Mouse (Mus musculus) heart, embryonic 15.5 days (tissue): ENCODE data around the gene Xbp1. TPM values are rescaled to one million over a fixed set of nuclear protein-coding genes. Genes with fewer than 3 reads are reported as not detected.

Experiments used
- ATAC-seq: fragments of 200-750 bp; cut with Nextera tagmentation; replicated peaks from 2 replicates; pipeline ENCODE4 v1.8.0; 2017; ENCODE audit warnings: low read depth, moderate TSS enrichment; ENCODE audit not compliant: insufficient number of reproducible peaks, insufficient read depth, low FRiP score
- H3K27ac ChIP-seq: fragments of 300-500 bp; sonication (generic); 2 replicates; pipeline ENCODE4 v1.5.1; 2015; ENCODE audit warnings: mild to moderate bottlenecking, inconsistent platforms
- H3K27me3 ChIP-seq: fragments of 300-500 bp; sonication (generic); 2 replicates; pipeline ENCODE4 v1.6.1; 2015; ENCODE audit warnings: inconsistent platforms
- H3K36me3 ChIP-seq: fragments of 300-500 bp; sonication (generic); 2 replicates; pipeline ENCODE4 v1.6.1; 2015; ENCODE audit warnings: mild to moderate bottlenecking, inconsistent platforms
- H3K4me1 ChIP-seq: fragments of 300-500 bp; sonication (generic); replicated peaks from 2 replicates; pipeline ENCODE4 v1.6.1; 2015; ENCODE audit warnings: inconsistent platforms
- H3K4me2 ChIP-seq: fragments of 300-500 bp; sonication (generic); 2 replicates; pipeline ENCODE4 v1.6.1; 2015; ENCODE audit warnings: inconsistent platforms, mild to moderate bottlenecking, moderate library complexity
- H3K4me3 ChIP-seq: fragments of 300-500 bp; sonication (generic); 2 replicates; pipeline ENCODE4 v1.5.1; 2015; ENCODE audit warnings: mild to moderate bottlenecking, inconsistent platforms
- H3K9ac ChIP-seq: fragments of 300-500 bp; sonication (generic); 2 replicates; pipeline ENCODE4 v1.6.1; 2015; ENCODE audit warnings: mild to moderate bottlenecking, inconsistent platforms
- H3K9me3 ChIP-seq: fragments of 300-500 bp; sonication (generic); replicated peaks from 2 replicates; pipeline ENCODE4 v1.6.1; 2016; ENCODE audit warnings: inconsistent platforms
- WGBS: fragments of 180-500 bp; shearing (Covaris S2); methylation state at CpG from one replicate; pipeline ENCODE4 v1.1.7; 2015; ENCODE audit warnings: mixed read lengths; 5-methylcytosine and 5-hydroxymethylcytosine counted together
- polyA plus RNA-seq: library from polyadenylated mRNA; unstranded; fragments of >200 nt; fragmentation: Nextera tagmentation; extraction: Ambion mirVana; gene quantifications from 2 replicates; pipeline ENCODE4 v1.2.1, GENCODE M21; 2015

The Xbp1 gene
- polyA plus RNA-seq, 1 experiment from 2014 or later: 124 TPM

DNA sequence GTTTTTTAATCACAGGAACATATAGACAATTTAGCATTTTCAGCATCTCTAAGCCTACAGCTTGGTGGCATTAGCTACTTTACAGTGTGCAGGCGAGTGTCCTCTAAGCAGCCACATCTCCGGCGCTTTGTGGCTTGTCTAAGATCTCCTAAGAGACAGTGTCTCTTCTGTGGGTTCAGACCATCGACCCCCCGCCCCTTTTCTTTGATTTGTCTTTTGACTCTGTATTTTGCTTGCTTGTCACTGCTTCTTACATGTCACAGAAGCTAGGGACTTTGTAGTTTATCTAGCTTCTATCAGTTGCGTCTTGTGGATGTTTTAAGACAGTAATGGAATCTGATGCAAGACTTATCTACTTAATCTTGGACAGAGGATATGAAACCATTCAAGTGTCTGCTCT, 3.1 kb upstream of the Xbp1 start:
- Histone ChIP-seq H3K27ac (no peak overlapping the region), H3K27me3 (no peaks in the 10 kb centered on the region), H3K4me1 (peaks cover 12% of the 10 kb centered on the region), H3K4me2 (no peak overlapping the region), H3K9ac (no peak overlapping the region), H3K9me3 (no peaks in the 10 kb centered on the region), H3K4me3 (no peak overlapping the region), H3K36me3 (peaks cover 2% of the 10 kb centered on the region; the same call in 1 of the 2 replicates)
- ATAC-seq: no peak
- WGBS: 62% methylated on average over 6 of the region's 6 CpGs

DNA sequence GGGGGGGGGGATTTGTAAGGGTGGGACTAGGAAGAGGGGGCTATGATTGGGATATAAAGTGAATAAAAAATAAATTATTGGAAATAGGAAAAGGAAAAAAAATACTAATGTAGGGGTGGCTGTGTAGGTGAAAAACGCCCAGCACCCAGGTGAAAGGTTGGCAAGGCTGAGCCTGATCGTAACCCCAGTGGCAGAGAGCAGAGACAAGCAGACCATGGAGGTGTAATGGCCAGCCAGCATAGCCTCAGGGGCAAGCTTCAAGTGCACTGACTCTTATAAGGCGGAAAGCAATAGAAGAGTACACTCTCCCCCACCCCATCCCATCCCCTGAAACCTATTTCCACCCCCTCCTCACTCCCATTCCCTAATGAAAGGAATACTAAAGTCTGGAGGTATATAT, 778 bp upstream of the Xbp1 start:
- 68% methylated on average over 3 of the region's 3 CpGs for WGBS
- no peak overlapping the region for H3K4me3 ChIP-seq

DNA sequence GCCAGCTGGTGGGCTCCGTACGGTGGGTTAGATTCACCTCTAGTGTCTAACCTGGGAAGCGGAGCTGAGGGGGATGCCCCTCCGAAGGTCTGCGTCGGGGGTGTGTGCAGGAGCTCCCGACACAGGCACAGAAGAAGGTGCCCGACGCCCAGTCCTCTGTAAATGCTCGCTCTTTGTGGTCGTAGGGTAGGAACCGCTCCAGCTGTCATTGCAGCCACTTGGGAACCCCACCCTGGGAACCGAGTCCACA, 732 bp downstream of the Xbp1 start:
- ATAC-seq: 0 out of 2 replicates have a peak, but pooled peaks have one; percentile 14
- peak overlapping the region; percentile 100 for H3K9ac ChIP-seq
- no peaks in the 10 kb centered on the region for H3K27me3 ChIP-seq
- H3K4me1 ChIP-seq: peaks cover 31% of the 10 kb centered on the region
- H3K9me3 ChIP-seq: no peaks in the 10 kb centered on the region
- under 1% methylated on average over 13 of the region's 13 CpGs for WGBS
- peaks cover 39% of the 10 kb centered on the region for H3K36me3 ChIP-seq
- H3K4me3 ChIP-seq: peak overlapping the region; percentile 97
- H3K4me2 ChIP-seq: peak overlapping the region; percentile 64
- peak overlapping the region; percentile 96 for H3K27ac ChIP-seq

More for the DNA sequence above, 778 bp upstream of the Xbp1 start:
- ATAC-seq: no peak
- H3K27ac ChIP-seq: peak overlapping the region; percentile 96
- H3K4me1 ChIP-seq: peaks cover 31% of the 10 kb centered on the region
- no peak overlapping the region for H3K9ac ChIP-seq
- peaks cover 24% of the 10 kb centered on the region for H3K36me3 ChIP-seq
- peak overlapping the region; percentile 60 for H3K4me2 ChIP-seq
- no peaks in the 10 kb centered on the region for H3K27me3 ChIP-seq
- no peaks in the 10 kb centered on the region for H3K9me3 ChIP-seq

DNA sequence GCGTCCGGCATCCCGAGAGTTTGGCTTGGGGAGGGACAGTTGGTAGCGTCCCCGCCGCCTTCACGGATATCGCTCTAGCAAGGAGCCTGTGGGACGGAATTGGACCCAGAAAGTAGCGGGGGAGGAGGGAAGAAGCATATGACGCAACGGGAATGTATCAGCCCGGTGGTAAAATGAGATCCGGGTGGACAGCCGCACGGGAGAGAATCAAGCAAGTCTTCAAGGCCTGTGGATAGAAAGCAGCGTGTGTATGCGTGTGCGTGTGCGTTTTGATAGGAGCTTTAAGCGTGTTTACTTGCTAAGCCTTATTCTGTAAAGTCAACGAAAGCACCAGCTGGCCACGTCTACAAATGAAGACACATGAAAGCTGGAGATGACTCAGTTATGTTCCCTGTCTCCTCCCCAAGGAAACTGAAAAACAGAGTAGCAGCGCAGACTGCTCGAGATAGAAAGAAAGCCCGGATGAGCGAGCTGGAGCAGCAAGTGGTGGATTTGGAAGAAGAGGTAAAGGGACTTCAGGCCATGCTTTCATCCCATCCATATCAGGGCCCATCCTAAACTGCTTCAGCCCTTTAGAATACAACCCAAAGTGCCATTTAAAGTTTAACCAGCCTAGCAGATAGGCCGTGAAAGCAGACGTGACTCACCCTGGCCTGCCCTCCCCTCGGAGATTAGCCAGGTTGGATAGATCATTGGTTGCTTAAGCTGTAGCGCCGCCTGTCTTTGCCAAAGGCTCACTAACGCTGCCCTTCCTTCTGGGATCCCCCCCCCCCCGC, 1.2 kb downstream of the Xbp1 start:
- peak overlapping the region; percentile 100 for H3K9ac ChIP-seq
- H3K4me1 ChIP-seq: peaks cover 31% of the 10 kb centered on the region
- H3K36me3 ChIP-seq: peaks cover 44% of the 10 kb centered on the region
- H3K27me3 ChIP-seq: no peaks in the 10 kb centered on the region
- under 1% methylated on average over 34 of the region's 34 CpGs for WGBS
- H3K9me3 ChIP-seq: no peaks in the 10 kb centered on the region
- peak overlapping the region; percentile 64 for H3K4me2 ChIP-seq
- ATAC-seq: peak; percentile 40; the same call in 1 of the 2 replicates
- H3K4me3 ChIP-seq: peak overlapping the region; percentile 97
- H3K27ac ChIP-seq: peak overlapping the region; percentile 96

DNA sequence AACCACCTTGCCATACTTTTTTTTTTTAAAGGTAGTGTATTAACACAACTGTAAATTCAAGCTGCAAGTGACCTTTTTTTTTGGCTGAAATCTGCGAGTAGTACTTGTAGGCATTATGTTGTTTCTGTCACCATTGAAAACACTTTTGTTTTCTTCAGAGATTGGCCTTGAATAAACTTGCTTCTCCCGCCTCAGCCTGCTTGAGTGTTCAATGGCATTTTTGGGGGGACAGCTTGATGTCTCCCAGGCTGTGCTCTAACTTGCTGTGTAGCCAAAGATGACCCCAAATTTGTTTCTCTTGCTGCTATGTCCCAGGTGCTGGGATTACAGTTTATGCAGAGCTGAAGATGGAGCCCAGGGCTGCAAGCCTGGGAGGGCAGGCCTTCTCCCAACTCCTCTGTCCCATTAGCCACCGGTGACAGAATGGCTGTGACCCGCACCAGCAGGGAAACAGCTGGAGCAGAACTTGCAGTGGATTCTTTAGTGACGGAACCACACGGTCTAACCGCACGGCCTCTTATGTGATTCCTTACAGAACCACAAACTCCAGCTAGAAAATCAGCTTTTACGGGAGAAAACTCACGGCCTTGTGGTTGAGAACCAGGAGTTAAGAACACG, 2.4 kb downstream of the Xbp1 start:
- Histone ChIP-seq H3K9me3 (no peaks in the 10 kb centered on the region), H3K4me1 (peaks cover 31% of the 10 kb centered on the region), H3K27ac (no peak overlapping the region), H3K4me3 (peak overlapping the region; percentile 97), H3K36me3 (peaks cover 47% of the 10 kb centered on the region), H3K9ac (peak overlapping the region; percentile 100; the same call in 1 of the 2 replicates), H3K27me3 (no peaks in the 10 kb centered on the region), H3K4me2 (peak overlapping the region; percentile 64)
- no peak for ATAC-seq
- WGBS: 87% methylated on average over 11 of the region's 11 CpGs

DNA sequence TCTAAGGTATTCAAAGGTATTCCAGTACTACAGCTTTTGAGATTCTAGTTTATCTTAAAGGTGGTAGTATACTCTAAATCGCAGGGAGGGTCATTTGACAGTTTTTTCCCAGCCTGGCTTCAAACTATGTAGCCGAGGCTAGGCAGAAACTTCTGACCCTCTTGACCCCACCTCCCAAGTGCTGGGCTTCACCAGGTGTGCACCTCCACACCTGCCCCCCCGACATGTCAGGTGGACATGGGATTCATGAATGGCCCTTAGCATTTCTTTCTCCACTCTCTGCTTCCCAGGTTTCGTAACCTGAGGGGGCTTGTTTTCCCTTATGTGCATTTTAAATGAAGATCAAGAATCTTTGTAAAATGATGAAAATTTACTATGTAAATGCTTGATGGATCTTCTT, 5.0 kb downstream of the Xbp1 start:
- no peaks in the 10 kb centered on the region for H3K9me3 ChIP-seq
- H3K4me2 ChIP-seq: no peak overlapping the region
- 84% methylated on average over 4 of the region's 4 CpGs for WGBS
- no peak overlapping the region for H3K27ac ChIP-seq
- no peak overlapping the region for H3K4me3 ChIP-seq
- H3K9ac ChIP-seq: no peak overlapping the region
- no peaks in the 10 kb centered on the region for H3K27me3 ChIP-seq
- ATAC-seq: no peak
- peaks cover 24% of the 10 kb centered on the region for H3K4me1 ChIP-seq
- H3K36me3 ChIP-seq: peaks cover 66% of the 10 kb centered on the region

DNA sequence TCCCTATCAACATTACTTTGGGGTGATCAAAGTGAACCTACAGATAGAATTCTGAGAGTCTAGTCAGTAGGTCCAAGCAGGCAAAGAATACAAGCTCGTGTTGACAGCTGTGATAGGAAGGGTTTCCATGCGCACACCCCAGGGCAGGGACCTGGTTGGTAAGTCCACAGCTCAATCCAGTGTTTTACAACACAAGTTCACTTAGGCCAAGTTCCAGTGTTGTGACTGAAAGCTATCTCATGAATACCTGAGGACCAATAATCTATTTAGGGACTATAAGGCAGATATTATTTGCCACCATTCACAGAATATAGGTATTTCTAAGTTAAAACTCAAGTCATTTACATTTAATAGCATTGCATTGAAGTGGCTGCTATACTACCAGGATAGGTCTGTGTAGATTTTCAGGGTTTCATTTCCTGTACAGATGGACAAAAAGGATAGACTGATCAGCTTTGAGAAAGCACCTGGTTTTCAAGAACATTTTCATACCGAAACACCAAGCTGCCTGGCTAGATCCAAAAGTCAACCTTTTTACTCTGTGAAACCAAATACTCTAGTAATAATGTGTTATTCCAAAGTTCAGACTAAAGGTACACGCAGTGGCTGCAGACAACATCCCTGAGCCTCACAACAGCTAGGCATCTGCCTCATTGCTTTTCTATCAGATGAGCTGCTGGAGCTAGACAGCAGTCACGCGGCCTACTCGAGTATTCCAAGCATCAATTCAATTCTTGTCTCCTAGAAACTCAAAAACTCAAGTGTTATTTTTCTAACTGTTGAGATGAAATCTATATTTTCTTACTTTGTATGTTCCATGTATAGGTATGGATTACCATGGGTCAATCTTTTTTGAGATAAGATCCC, 6.3 kb downstream of the Xbp1 start:
- 75% methylated on average over 7 of the region's 7 CpGs for WGBS
- Histone ChIP-seq H3K4me2 (no peak overlapping the region), H3K9ac (no peak overlapping the region), H3K36me3 (peaks cover 80% of the 10 kb centered on the region), H3K9me3 (no peaks in the 10 kb centered on the region), H3K27ac (no peak overlapping the region), H3K4me1 (peaks cover 24% of the 10 kb centered on the region), H3K4me3 (no peak overlapping the region), H3K27me3 (no peaks in the 10 kb centered on the region)
- ATAC-seq: no peak

DNA sequence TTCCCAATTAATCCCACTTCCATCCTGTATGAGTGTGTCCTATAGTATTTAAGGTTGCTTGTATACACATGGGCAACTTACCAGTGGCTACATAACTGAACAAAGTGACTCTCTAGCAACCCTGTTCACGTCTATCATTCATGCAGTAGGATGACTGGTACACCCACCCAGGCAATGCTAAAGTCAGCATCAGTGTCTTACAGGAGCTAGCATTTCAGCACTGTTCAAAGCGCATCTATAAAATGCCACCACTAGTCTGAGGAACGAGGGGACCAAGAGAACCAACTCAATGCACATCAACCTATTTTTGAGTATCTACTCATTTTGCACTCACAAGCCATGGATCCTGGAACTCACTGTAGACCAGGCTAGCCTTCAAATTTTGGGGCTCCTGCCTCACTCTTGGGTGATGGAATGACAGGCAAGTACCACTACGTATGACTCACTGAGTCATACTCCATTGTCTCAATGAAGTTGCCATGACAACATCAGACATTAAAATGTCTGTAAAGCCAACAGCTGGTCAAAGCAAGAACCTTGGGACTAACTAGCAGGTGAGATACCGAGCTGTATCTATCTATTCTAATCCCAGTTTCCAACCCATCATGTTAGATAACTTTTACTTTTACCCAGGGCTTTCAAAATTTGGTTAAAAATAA, 7.5 kb downstream of the Xbp1 start:
- WGBS: 81% methylated on average over 5 of the region's 5 CpGs
- Histone ChIP-seq H3K27ac (no peak overlapping the region), H3K9ac (no peak overlapping the region), H3K4me2 (no peak overlapping the region), H3K36me3 (peaks cover 85% of the 10 kb centered on the region), H3K4me1 (peaks cover 13% of the 10 kb centered on the region), H3K27me3 (no peaks in the 10 kb centered on the region), H3K9me3 (no peaks in the 10 kb centered on the region), H3K4me3 (no peak overlapping the region)
- no peak for ATAC-seq

DNA sequence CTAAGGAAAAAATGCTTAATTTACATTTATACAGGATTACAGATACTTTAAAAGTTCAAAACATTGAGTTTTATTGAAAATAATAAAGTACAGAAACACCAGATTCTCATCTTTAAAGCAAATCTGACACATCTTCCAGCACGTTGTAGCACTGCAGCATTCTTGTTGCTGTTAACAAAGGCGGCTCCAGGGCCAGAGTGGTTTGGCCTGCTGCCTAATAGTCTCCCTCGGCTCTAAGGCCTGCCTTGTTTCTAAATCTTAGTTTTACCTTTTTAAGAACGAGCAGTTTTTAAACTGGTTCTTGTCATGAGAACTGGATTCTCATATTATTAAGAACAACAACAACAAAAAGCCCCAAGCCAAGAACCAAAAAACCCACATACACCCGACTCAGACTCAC, 8.4 kb downstream of the Xbp1 start:
- Histone ChIP-seq H3K9me3 (no peaks in the 10 kb centered on the region), H3K4me1 (peaks cover 7% of the 10 kb centered on the region), H3K9ac (no peak overlapping the region), H3K36me3 (peaks cover 85% of the 10 kb centered on the region), H3K27me3 (no peaks in the 10 kb centered on the region), H3K27ac (no peak overlapping the region), H3K4me3 (no peak overlapping the region), H3K4me2 (no peak overlapping the region)
- 45% methylated on average over 5 of the region's 5 CpGs for WGBS
- no peak for ATAC-seq

DNA sequence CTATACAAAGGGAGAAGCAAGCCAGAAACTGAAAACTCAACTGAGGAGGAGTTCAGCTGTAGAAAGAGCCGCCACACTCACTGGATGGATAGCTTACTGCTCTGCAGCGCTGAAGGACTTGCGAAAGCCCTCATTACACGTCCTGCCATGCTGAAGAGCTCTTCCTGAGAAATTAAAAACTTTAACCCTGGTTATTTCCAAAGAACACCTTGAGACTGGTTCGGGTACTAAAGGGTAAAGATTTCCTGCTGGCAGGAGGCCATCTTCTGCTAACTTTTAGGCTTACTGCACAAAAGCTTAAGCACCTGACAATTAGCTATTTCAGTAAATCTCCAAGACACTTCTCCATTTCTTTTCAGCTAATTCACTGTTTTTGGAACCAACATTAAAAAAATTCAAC, 9.7 kb downstream of the Xbp1 start:
- H3K36me3 ChIP-seq: peaks cover 85% of the 10 kb centered on the region

DNA sequence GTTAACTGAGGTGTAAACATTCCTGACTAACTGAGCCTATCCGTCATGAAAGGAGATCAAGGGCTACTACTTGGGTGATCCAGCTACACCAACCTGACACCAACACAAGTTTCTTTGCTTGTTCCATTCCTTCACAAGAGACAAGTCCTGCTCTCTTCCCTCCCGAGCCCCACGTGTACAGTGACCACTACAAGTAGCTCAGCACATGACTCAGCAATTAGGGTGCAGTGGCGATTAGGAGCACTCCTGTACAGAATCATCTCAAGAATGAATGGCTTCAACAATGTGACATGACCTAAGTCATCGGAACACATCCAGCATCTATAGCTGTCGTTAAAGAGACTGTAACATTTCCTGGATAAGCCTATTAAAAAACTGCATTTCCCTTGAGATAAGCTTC, 10.3 kb downstream of the Xbp1 start:
- no peak overlapping the region for H3K9ac ChIP-seq
- 63% methylated on average over 6 of the region's 6 CpGs for WGBS
- no peaks in the 10 kb centered on the region for H3K9me3 ChIP-seq
- ATAC-seq: no peak
- no peak overlapping the region for H3K4me3 ChIP-seq
- no peak overlapping the region for H3K27ac ChIP-seq
- H3K27me3 ChIP-seq: no peaks in the 10 kb centered on the region
- H3K36me3 ChIP-seq: peaks cover 81% of the 10 kb centered on the region
- H3K4me2 ChIP-seq: no peak overlapping the region
- H3K4me1 ChIP-seq: peaks cover 3% of the 10 kb centered on the region; the same call in 1 of the 2 replicates

More for the DNA sequence above, 9.7 kb downstream of the Xbp1 start:
- H3K9ac ChIP-seq: no peak overlapping the region
- H3K4me3 ChIP-seq: no peak overlapping the region
- H3K27me3 ChIP-seq: no peaks in the 10 kb centered on the region
- no peak overlapping the region for H3K4me2 ChIP-seq
- WGBS: 80% methylated on average over 5 of the region's 5 CpGs
- peaks cover 3% of the 10 kb centered on the region; the same call in 1 of the 2 replicates for H3K4me1 ChIP-seq
- no peak overlapping the region for H3K27ac ChIP-seq
- ATAC-seq: no peak
- H3K9me3 ChIP-seq: no peaks in the 10 kb centered on the region
